Mouse (Mus musculus) neural tube, embryonic 10.5 days (tissue): ENCODE data around the gene Slc6a9.

ENCODE experiments used
- DNase-seq: peaks from one replicate; pipeline ENCODE4 v3.0.0-alpha.2; 2017; ENCODE audit warnings: low spot score; ENCODE audit errors: extremely low spot score

Gene Slc6a9

DNA sequence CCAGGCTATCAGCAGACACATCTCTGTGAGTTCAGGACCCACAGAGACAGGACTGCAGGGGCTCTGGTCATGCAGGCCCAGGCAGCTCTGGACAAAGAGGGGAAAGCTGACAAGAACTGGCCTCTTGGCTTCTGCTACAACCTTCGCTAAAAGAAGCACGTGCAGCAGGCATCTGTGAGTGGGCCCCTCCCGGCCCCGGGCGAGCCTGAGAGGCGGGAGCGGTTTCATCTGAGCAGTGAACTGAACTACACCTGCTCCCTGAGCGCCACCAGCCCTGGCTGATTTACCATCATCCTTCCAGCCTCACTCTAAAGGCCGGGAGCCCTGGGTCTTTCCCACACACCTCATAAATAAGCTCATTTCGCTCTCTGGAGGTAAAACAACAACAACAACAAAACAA, 44.0 kb downstream of the Slc6a9 start:
- no peak for DNase-seq

DNA sequence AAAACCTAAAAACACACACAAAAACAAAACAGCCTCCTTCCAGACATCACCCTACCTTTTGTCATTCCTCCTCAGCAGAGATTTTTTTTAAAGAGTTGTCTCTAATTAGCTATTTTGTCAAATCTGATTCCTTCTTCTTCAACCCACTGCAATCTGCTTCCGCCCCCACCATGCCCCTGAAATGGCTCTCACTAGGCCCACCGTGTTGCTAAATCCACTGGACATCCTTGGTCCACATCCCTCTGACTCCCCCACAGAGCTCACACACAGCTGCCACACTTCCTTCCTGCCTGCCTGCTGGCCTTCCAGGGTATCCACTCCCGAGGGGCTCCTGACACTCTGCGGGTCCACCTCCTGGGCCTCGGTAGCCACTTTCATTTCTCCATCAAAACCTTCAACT, 44.4 kb downstream of the Slc6a9 start:
- DNase-seq = no peak

DNA sequence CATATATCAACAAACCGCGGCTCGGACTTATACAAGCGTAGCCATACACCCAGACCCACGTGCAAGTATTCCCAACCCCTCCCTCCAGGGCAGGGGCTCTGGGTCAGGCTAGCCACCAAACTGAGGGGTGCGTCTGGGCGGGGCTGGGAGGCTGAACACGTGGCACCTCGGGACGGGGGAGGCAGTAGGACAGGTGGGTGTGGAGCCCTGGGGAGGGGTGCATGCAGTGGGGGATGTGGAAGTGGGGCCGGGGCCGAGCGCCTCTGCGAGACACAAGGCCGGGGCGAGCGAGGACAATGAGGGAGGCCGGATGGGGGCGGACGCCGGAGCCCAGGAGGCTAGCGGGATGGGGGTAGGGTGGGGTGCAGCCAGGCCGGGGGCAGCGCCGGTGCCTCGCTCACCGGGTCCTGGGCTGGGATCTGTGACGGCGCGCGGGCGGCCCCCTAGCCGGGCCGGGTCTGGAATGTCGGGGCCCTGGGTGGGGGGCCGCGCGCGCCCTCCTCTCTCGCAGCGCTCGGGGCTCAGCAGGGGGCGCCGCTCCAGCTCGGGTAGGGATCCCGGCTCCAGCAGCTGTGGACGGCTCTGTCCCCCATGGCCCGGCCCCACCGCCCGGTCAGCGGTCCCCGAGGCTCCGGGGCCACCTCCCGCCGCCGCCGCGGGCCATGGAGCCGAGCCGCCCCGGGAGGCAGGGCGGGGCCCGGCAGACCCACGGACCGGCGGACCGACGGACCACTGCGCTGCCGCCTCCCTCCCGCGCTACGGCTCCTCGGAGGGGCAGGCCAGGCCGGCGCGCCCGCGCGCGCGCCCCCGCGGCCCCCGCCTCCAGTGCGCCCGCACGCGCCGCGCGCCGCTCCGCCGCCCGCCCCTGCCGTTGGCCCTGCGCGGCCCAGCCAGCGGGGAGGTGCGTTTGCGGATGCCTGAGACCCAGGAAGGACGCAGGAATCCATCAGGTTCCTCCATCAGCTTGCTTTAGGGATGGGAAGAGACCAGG, 48.7 kb downstream of the Slc6a9 start, which contains the start of gene B4galt2:
B4galt2 (minus strand) TSS at position 787 of the 991 bp plus-strand sequence.
- DNase-seq = peak; percentile 80

DNA sequence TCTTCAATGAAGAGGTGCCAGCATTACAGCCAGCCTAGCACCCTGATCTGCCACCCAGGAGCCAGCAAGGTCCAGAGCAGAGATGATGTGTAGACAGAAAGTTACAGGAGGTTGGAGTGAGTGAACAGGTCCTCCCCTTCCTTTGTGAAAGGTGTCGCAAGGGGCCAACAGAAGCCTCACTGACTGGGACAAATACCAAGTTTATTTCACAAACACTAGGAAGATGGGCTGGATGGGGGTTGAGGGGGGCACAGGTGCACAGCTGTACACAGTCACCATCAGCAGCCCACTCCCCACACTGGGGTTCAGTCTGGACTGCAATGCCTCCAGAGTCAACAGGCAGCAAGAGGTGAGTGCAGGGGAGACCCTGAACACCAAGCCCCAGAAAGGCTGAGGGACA, 49.8 kb downstream of the Slc6a9 start:
- DNase-seq = no peak

DNA sequence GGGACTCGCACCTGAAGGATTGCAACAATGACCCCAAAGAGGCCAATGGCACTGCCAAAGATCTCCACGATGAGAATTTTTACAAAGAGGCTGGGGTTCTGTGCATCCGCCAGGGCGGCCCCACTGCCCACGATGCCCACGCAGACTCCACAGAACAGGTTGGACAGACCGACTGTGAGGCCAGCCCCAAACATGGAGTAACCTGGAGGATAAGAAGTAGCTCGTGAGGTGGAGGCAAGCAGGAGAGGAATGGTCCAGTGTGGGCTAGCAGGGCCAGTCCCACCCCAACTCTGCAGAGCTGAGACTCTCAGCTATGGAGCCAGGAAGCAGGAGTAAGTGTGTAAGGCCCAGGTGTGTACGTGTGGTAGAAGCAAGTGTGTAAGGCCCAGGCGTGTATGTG, 50.8 kb downstream of the Slc6a9 start:
- DNase-seq = no peak

DNA sequence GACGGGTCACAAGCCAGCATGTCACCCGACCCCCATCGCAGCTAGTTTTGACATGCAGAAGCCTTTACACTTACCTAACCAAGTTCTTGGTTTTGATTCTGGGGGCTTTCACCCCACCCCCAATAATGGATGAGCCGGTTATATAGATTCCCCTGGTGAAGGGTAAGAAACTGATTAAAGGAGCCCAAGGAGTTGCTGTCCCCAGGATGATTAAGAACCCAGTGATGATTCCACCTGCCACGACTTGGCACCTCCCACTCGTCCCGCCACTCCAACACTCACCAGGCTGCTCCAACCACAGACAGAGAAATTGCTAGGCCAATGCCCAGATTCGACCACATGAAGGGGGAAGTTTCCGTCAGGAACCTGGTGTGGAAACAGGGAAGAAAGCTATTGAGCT, 51.7 kb downstream of the Slc6a9 start:
- no peak for DNase-seq

DNA sequence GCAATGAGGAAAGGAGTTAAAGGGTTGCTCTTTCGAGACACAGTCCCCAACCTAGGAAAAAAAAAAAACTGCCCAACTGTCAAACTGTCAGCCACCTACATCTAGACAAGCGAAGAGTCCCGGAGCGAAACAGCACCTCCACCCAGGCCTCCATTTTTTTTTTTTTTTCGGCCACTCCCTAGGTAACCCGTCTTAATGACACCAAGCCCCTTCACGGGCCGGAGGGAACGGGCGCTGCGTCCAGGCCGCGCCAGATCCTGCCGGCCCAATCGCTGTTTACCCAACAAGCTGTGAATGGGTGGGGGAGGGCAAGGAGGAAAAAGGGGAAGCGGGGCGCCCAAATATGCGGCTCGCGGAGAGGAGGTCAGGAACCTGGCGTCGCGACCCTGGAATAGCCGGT, 52.3 kb downstream of the Slc6a9 start:
- DNase-seq = peak; percentile 31

DNA sequence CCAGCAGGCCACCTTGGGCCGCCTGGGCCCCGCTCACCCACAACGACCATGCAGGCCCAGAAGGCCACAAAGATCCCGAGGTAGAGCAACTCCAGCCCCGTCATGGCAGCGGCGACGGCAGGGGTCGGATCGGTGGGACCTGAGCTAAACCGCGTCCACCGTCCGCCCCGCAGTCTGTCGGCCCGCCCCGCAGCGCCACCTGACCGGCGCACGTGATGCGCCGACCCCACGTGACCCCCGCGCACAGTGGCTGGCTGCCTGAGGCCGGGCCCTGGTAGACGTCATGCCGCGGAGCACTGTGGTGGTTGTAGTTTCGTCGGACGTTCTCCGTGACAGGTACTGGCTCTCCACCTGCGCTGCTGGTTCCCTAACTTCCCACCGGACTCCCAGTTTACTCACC, 52.8 kb downstream of the Slc6a9 start, which contains the start of gene Atp6v0b:
Atp6v0b (minus strand) TSS at position 201 of the 400 bp plus-strand sequence.
- DNase-seq = peak; percentile 94

DNA sequence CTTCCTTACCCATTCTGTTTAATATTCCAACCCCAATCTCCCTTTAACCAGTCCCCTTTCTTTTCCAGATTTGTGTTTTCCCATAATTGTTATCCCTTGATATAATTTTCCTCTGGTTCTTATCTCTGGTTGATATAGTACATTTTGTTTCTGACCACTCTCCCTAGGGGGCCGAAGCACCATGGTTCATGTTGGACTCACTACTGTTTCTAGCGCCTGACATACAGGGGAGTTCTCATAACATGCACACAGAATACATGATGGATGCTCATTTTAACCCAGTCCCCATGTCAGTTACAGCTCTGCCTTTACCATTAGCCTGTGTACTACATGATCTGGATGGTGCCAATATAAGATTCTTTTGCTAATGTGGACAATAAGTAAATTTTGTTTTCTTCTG, 53.6 kb downstream of the Slc6a9 start:
- DNase-seq = no peak

DNA sequence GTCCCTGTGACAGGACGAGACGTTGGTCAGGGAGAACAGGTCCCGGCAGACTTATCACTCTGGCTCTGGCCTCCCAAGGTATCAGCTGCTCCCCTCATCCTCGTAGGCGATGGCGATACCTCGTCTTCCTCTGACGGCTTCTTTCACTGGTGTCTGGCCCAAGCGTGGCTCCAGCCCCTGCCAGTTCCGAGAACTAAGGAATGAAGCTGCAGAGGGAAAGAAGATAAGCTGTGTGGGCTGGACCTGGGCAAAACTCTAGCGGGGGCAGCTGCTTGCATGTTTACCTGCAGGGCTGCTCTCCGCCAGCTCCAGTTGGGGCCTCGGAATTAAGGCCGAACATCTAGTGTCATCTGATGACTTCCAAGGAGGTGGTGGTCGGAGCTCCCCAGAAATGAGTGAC, 55.2 kb downstream of the Slc6a9 start:
- DNase-seq = no peak

DNA sequence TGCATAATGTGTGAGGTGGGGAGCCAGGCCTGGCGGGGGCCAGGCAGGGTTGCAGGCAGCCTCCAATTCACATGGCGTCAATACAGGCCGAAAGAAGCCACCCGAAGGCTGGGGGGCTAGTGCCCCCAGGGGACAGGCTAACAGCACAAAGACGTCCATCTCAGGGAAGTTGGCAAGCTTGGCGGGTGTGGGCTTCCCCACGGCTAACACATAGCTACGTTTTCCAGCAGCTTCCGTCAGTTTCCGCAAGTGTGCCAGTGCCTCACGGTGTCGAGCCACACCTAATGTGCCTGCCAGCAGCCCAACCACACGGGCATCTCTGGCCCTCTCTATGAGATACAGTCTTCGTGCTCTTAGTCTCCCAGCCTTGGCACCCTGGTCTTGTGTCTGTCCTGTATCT, 55.7 kb downstream of the Slc6a9 start:
- DNase-seq = no peak

DNA sequence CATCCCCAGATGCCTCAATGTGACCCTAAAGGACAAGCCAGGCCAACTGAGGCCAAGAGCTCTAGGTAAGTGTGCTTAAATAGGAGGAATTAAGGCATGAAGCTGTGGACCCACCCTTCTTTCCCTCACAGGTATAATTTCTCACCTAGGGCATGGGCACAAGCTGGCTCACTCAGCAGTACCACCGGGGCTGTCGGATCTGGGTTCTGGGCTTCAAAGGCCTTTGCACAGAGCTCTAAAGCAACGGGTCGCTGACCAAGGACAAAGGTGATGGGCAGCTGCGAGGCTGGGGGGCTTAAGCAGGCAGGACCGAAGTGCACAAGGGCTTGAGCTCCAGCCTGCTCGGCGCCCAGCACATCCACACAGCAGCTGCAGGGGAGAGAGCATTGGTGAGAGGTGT, 56.4 kb downstream of the Slc6a9 start:
- no peak for DNase-seq

DNA sequence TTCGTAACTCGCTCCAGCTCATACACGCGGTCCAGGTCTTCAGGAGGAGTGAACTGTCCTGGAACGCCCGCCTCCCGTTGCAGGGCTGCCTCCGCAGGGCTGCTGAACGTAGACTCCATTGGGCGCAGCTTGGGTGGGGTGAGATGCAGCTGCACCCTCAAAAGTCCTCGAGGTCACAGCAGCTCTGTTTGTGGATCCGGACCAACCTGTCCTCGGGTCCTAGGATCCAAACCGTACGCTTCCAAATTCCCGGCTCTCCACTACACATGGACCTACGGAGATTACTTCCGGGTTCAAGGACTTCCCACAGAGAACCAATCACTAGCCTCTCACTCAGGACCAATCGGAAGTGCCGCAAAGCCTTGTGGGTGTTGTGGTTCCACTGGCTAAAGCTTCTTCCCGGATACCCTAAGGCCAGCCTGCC, 57.4 kb downstream of the Slc6a9 start, which contains the start of gene Dph2:
Dph2 (minus strand) TSS at position 295 of the 424 bp plus-strand sequence.
- DNase-seq = peak; percentile 72

DNA sequence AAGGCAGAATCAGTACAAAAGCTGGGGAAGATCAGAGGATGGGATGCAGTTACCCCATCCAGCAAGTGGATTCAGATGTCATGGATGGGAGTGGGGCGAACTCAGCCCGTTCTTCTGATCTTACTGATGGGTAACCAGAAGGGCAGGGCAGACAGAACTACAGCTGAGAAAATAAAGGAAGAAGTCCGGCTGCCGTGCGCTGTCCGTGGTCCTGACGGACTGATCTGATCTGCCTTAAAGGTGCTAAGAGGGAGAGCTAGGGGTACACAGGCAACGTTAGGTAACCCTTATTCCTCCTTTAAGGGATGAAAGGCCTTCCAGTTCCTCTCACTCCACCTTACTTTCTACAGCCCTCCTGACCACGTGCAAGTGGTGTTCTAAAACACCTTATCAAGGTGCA, 59.1 kb downstream of the Slc6a9 start:
- DNase-seq = peak; percentile 68

DNA sequence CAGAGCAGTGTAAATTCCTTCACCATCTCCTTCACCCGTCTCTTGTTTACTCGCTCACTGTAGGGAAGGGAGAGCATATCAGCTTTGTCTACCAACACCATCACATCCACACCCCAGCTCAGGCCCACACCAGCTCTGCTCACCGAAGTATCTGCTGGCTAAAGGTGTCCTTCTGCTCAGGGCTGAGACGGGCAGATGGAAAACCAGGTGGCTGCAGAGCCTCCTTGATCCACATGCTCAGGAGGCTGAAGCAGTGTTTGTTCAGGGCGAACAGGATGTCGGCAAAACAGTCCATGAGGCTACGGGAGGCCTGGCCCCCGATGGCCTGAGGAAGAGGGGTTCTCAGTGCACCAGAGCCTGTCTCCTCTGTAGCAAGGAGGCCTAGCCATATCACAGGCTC, 60.3 kb downstream of the Slc6a9 start:
- DNase-seq = no peak

DNA sequence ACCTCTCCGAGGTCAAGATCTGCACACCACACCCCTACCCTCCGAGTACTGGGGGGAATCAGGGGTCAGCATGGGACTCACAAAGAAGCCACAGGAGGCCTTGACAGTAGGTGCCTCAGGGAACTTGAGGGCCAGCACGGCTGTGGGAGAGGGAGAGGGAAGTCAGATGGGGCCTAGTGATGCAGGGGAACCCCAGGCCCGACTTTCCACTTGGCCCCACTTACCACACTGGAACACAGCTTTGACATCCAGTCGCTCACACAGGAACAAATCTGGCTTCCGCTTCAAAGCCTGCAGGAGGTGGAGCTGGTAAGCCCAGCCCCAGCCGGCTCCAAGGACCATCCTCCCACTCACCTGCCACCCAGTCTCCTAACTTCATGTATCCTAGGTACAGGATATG, 61.0 kb downstream of the Slc6a9 start:
- DNase-seq = no peak

DNA sequence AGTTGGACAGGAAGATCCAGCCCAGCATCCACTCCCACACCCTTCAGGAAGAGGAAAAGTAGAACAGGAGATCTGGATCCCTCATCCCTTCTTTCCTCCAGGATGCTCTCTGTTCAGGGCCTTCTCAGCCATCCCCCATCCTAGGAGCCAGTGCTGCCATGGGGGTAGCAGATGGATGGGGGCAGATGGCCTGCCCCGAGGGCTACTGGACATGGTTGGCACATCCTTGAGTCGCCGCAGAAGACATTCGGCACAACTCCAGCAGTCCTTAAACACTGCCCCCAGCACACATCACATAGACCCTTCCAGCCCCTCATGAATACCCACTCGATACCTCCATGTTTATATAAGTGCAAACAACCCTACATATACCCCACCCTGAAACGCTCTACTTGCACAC, 61.7 kb downstream of the Slc6a9 start:
- no peak for DNase-seq

DNA sequence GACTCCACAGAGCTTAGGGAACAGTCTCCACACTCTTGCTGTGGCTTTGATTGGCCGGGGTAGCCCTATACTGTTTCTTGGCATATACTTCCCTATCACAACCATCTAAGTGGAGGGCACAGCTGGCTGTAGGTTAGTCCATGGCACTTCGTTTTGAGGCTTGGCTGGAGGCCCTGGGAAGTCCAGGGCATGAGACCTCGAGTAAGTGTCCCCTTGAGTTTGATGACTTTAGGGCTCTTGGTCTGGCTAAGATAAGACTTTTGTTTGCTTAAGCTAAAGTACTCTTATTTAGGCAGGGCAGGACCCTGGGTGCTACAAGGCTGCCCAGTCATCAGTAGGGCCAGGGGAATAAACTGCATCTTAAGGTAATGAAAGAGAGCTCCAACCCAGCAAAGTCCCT, 63.8 kb downstream of the Slc6a9 start:
- DNase-seq = no peak

DNA sequence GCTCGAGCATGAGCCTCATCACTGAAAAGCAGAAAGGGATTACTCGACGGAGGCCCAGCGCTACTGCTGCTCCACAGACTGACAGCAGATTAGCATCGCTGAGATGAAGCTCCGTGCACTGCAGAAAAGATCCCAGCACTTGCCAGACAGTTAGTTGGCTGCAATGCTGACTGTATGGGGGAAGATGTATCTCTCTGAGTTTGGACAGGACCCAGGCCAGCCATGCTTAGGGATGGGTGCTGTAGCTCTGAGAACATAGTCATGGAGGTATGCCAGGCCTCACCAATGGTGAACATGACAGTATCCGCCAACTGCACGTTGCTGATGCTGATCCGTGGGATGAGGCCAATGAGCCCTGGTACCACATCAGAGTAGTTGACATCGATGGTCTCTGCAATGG, 69.8 kb downstream of the Slc6a9 start:
- no peak for DNase-seq

DNA sequence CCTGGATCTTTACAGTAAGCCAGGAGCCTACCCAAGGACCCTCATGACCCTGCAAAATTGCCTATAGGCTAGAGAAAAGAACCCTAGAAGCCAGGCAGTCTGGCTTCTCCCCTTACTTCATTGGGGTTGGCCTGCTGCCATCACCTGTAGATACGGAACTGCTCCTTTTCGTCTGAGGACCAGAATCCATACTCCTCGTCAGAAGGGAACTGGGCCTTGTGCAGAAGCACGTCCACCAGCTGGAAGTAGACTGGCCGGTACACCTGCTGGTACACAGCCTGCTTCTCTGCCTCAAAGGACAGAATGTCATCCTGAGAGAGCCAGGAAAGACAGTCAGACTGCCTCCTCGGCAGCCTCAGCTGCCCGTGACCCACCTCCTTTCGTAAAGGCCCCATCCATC, 70.5 kb downstream of the Slc6a9 start:
- no peak for DNase-seq

DNA sequence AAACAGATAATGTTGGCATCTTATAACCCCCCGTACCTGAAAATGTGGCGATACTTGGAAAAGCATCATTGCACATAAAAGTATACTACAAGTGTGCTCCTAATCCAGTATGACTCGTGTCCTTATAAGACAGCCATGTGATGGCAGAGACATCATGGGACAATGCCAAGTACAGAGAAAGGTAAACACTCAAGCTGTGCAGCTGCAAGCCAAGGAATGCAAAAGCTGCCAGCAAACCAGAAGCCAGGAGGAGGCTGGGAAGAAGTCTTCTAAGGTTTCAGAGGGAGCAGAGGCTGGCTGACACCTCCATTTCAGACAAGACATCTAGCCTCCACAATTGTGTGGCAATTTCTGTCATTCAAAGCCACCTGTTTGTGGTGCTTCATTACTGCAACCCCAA, 71.9 kb downstream of the Slc6a9 start:
- DNase-seq = no peak

DNA sequence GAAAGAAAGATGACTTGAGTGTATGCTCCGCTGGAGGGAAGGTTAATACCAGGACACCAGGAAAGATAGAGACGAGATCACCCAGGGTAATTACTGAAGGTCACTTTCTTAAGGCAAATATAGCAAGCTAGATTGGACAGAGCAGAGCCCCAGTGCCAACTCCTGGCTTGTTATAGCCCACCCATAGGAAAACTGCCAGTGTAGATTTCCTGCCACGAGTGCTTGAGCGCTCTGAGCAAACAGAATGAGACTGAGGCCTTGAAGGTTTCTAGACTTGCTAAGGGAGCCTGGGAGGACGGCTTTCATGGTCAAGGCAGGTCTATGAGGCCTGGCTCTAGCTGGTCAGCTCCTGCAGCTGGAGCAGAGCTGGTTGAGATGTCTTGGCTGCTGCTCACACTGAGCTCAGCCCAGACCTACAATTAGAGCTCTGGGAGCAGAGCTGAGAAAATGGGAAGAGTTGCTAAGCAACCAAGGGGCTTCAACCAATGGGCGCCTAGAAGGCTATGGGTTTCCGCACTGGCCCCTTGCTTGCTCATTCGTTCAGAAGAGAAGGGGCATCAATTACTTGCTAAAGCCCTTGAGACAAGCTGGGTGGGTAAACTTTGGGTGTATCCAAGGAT, 74.6 kb downstream of the Slc6a9 start:
- no peak for DNase-seq
